Mouse (Mus musculus): Measurements from ENCODE around the gene Slc25a20. TPM values are rescaled to one million over a fixed set of nuclear protein-coding genes. Genes with fewer than 3 reads are reported as not detected.

The Slc25a20 gene
- 45.2 and 70.4 TPM in 2 replicates for polyA plus RNA-seq (2015; fragmentation: Nextera tagmentation; extraction: Ambion mirVana)

DNA sequence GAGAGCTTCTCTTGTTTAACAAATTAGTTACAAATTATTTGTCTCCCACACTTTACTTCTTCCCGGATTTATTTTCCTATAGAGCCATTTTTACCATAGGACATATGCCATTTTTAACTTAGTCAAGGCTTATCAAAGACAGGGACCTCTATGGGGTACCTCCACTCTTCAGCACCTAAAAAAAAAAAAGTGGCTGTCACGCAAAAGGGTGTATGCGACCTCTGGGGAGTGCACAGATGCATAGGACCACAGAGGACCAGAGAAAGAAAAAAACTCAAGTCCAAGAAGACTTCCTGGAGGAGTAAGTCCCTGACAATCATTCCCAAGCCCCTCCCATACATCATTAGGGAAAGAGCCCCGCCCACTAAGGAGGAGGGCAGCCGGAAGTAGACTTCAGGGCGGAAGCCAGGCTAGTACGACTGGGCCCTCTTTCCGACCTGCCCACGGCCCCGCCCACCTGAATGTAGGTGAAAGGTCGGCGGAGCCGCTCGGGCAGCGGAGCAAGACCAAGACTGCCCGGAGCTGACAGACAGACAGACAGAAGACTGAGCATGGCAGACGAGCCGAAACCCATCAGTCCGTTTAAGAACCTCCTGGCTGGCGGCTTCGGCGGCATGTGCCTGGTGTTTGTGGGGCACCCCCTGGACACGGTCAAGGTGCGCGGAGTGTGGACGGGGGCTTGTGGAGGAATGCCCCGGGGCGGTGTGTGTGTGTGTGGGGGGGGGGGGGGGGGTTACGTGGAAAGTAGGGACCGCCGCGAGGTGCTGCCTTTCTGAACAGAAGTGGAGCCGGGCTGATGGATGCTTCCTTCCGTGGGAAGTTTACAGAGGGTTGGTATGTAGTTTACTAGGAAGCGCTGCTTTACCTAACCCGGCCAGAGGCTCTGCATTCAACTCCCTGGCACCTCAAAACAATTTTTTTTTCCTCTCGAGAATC is at the start of gene Slc25a20:
TSS of gene Slc25a20 (plus strand) at position 412 of the 936 bp plus-strand sequence.

DNA sequence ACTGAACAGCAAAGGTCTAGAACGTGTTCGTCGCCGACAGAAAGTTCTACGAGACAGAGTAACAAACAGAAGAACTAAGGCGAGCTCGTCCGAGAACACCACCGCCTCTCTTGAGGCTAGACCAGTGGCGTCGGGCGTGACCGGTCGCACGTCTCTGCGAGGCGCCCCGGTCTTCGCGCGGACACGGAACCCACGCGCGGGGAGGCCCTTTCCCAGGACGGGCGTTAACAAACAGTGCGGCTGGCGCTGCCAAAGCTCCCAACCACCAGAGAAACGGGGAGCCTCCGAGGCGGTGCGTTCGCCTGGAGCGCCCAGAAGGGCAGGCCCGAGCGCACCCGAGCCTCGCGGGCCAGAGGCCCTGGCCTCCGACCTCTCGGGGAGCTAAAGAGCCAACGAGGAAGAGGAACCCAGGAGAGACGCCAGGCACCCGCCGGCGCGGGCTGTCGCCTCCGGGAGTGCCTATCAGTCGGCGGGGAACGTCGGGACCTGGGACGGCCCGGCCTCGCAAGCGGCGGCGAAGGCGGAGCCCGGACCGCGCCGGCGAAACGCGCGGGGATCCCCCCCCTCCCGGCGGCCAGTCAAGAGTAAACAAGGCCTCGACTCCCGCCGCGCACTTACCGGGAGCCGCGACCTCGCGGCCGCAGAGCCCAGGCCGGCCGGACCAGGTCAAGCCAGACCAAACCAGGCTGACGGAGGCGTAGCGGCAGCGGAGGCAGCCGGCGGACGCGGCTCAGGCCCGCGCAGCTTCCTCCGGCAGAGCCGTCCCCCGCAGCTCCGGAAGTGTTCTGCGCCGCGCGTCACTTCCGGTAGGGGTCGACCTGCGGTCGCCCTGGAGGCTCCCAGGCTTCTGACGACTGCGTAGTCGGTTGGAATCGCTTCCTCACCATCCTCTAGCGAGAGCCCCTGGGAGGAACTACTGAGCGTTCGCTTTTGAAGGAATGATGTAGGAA is 13.0 kb upstream of the Slc25a20 start, which contains the start of gene Arih2:
TSS of gene Arih2 (minus strand) at position 776 of the 950 bp plus-strand sequence.

DNA sequence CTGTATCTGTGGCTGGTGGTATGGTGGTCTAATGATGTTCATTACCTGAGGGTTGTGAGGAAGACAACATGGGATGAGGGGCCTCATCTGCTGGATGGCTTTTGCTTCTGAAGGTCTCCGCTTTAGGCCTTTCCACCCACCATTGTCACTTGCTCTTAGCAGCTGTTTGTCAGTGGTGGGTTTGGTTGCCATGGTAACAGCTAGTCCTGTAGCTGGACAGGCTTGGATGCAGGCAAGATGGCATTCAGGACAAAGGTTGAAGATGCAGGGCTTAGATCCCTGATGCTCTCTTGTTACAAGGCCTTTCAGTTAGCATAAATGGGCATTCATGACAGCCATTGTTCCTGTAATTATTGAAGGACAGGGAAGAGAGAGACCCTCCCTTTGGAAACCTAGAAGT is 27.2 kb downstream of the Slc25a20 start, which contains the start of gene Prkar2a:
TSS of gene Prkar2a (plus strand) at position 209 of the 400 bp plus-strand sequence.

Small RNA genes lying within 50 kb of the gene (microRNA-seq; reads per million reads assigned to microRNA genes)
- not detected for gene Gm26298 (ENCODE audit: borderline replicate concordance, insufficient number of aligned reads)

Other genes starting within 250 kb of the Slc25a20 start
- 0.86 and 2.0 TPM in 2 replicates for gene Ccdc36, start 233.6 kb upstream of the Slc25a20 start, polyA plus RNA-seq (2015; fragmentation: Nextera tagmentation; extraction: Ambion mirVana)
- not detected in 2 replicates for gene BC048562, start 225.6 kb upstream of the Slc25a20 start, polyA plus RNA-seq (2015; fragmentation: Nextera tagmentation; extraction: Ambion mirVana)
- gene Ccdc71, start 201.6 kb upstream of the Slc25a20 start, polyA plus RNA-seq (2015; fragmentation: Nextera tagmentation; extraction: Ambion mirVana): 34.9 and 49.0 TPM in 2 replicates
- 54.3 and 61.4 TPM in 2 replicates for gene Klhdc8b, start 200.5 kb upstream of the Slc25a20 start, polyA plus RNA-seq (2015; fragmentation: Nextera tagmentation; extraction: Ambion mirVana)
- gene Lamb2, start 182.4 kb upstream of the Slc25a20 start, polyA plus RNA-seq (2015; fragmentation: Nextera tagmentation; extraction: Ambion mirVana): 31.5 and 37.7 TPM in 2 replicates
- 36.9 and 72.1 TPM in 2 replicates for gene Usp19, start 171.5 kb upstream of the Slc25a20 start, polyA plus RNA-seq (2015; fragmentation: Nextera tagmentation; extraction: Ambion mirVana)
- gene Qars, start 154.4 kb upstream of the Slc25a20 start, polyA plus RNA-seq (2015; fragmentation: Nextera tagmentation; extraction: Ambion mirVana): 60.1 and 86.1 TPM in 2 replicates
- gene Qrich1, start 145.3 kb upstream of the Slc25a20 start, polyA plus RNA-seq (2015; fragmentation: Nextera tagmentation; extraction: Ambion mirVana): 70.3 and 91.3 TPM in 2 replicates
- gene Impdh2, start 101.8 kb upstream of the Slc25a20 start, polyA plus RNA-seq (2015; fragmentation: Nextera tagmentation; extraction: Ambion mirVana): 68.2 and 82.0 TPM in 2 replicates
- 68.4 and 111 TPM in 2 replicates for gene Ndufaf3, start 94.7 kb upstream of the Slc25a20 start, polyA plus RNA-seq (2015; fragmentation: Nextera tagmentation; extraction: Ambion mirVana)
- 95.0 and 107 TPM in 2 replicates for gene Dalrd3, start 92.2 kb upstream of the Slc25a20 start, polyA plus RNA-seq (2015; fragmentation: Nextera tagmentation; extraction: Ambion mirVana)
- 73.9 and 83.0 TPM in 2 replicates for gene Wdr6, start 83.3 kb upstream of the Slc25a20 start, polyA plus RNA-seq (2015; fragmentation: Nextera tagmentation; extraction: Ambion mirVana)
- gene P4htm, start 64.4 kb upstream of the Slc25a20 start, polyA plus RNA-seq (2015; fragmentation: Nextera tagmentation; extraction: Ambion mirVana): 17.3 and 18.2 TPM in 2 replicates
- gene Arih2, start 12.7 kb upstream of the Slc25a20 start, polyA plus RNA-seq (2015; fragmentation: Nextera tagmentation; extraction: Ambion mirVana): 24.4 and 32.1 TPM in 2 replicates
- 16.7 and 17.3 TPM in 2 replicates for gene Prkar2a, start 27.2 kb downstream of the Slc25a20 start, polyA plus RNA-seq (2015; fragmentation: Nextera tagmentation; extraction: Ambion mirVana)
- gene Ip6k2, start 121.7 kb downstream of the Slc25a20 start, polyA plus RNA-seq (2015; fragmentation: Nextera tagmentation; extraction: Ambion mirVana): 54.1 and 55.9 TPM in 2 replicates
- 8.4 and 9.3 TPM in 2 replicates for gene Nckipsd, start 146.3 kb downstream of the Slc25a20 start, polyA plus RNA-seq (2015; fragmentation: Nextera tagmentation; extraction: Ambion mirVana)
- gene Celsr3, start 164.2 kb downstream of the Slc25a20 start, polyA plus RNA-seq (2015; fragmentation: Nextera tagmentation; extraction: Ambion mirVana): 1.7 and 1.9 TPM in 2 replicates
- 4.9 and 6.0 TPM in 2 replicates for gene Slc26a6, start 191.2 kb downstream of the Slc25a20 start, polyA plus RNA-seq (2015; fragmentation: Nextera tagmentation; extraction: Ambion mirVana)

All from adrenal gland, postnatal 0 days (tissue).